Mouse (Mus musculus) layer of hippocampus, postnatal 25 days (tissue): Measurements from ENCODE around the gene Oprm1. TPM values are rescaled to one million over a fixed set of nuclear protein-coding genes. Genes with fewer than 3 reads are reported as not detected.

Experiments used
- DNase-seq, 2 experiments: peaks; one replicate each; pipeline ENCODE4 v3.0.0; 2022; ENCODE audit warnings: mixed read lengths in 2 of 2, low spot score in 1 of 2; ENCODE audit errors: extremely low spot score in 1 of 2
- total RNA-seq, 2 experiments: library from RNA; stranded (reverse); gene quantifications; 2 replicates each; pipeline ENCODE4 v1.2.3; 2021

The Oprm1 gene
- total RNA-seq, 2 experiments from 2014 or later, result 4.7 to 5.0 TPM

GRCm38 (mm10) chr10:7075661-7076060 lies 317.4 kb downstream of the Oprm1 start:
- no peak for DNase-seq

DNA sequence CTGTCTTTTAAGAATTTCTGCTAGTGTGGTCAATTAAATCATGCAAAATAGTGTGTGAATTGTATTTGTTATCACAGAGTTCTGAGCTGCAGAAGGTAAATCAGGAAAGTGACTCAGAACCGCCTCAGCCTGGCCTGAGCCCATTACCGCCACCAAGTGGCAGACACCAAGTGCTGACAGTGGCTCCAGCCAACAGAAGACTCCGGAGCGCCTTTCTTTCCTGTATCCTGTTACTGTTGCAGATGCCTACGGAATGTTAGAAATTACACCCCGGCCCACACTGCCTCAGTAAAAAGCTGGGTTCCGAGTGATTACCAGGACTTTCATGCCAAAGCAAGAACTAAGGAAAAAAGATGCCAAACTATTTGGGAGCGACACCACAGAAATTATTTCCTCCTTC lies 317.9 kb downstream of the Oprm1 start:
- peak; percentile 55 to 71 for DNase-seq

GRCm38 (mm10) chr10:7076662-7077211 lies 318.4 kb downstream of the Oprm1 start:
- no peak for DNase-seq

GRCm38 (mm10) chr10:7077389-7077808 lies 319.1 kb downstream of the Oprm1 start:
- no peak for DNase-seq

GRCm38 (mm10) chr10:7077971-7078370 lies 319.7 kb downstream of the Oprm1 start:
- no peak for DNase-seq

Other genes with a start within 250 kb of the Oprm1 start
- gene Gm10945, start 3.3 kb downstream of the Oprm1 start, total RNA-seq, result not detected